Mouse (Mus musculus) forebrain, embryonic 16.5 days (tissue): Measurements from ENCODE around the gene Pou1f1. TPM values are rescaled to one million over a fixed set of nuclear protein-coding genes. Genes with fewer than 3 reads are reported as not detected.

ENCODE experiments used
- ATAC-seq: fragments of 200-750 bp; cut with Nextera tagmentation; 2 replicates; pipeline ENCODE4 v1.8.0; 2017; ENCODE audit warnings: mild to moderate bottlenecking, moderate library complexity
- H3K27ac ChIP-seq: fragments of 300-500 bp; sonication (generic); 2 replicates; pipeline ENCODE4 v1.5.1; 2014; ENCODE audit warnings: low read length, control low read depth
- H3K27me3 ChIP-seq: fragments of 300-500 bp; sonication (generic); replicated peaks from 2 replicates; pipeline ENCODE4 v1.6.1; 2014; ENCODE audit warnings: low read length; ENCODE audit not compliant: control insufficient read depth, insufficient read depth
- H3K36me3 ChIP-seq: fragments of 300-500 bp; sonication (generic); 2 replicates; pipeline ENCODE4 v1.6.1; 2014; ENCODE audit not compliant: control insufficient read depth, insufficient read depth
- H3K4me1 ChIP-seq: fragments of 300-500 bp; sonication (generic); replicated peaks from 2 replicates; pipeline ENCODE4 v1.6.1; 2014; ENCODE audit warnings: low read length; ENCODE audit not compliant: control insufficient read depth, insufficient read depth
- H3K4me2 ChIP-seq: fragments of 300-500 bp; sonication (generic); 2 replicates; pipeline ENCODE4 v1.6.1; 2014; ENCODE audit warnings: mild to moderate bottlenecking, low read length, control low read depth
- H3K4me3 ChIP-seq: fragments of 300-500 bp; sonication (generic); replicated peaks from 2 replicates; pipeline ENCODE4 v1.5.1; 2014; ENCODE audit warnings: mild to moderate bottlenecking, low read length, control low read depth
- H3K9ac ChIP-seq: fragments of 300-500 bp; sonication (generic); replicated peaks from 2 replicates; pipeline ENCODE4 v1.6.1; 2014; ENCODE audit warnings: low read depth, low read length, control low read depth
- H3K9me3 ChIP-seq: fragments of 300-500 bp; sonication (generic); 2 replicates; pipeline ENCODE4 v1.6.1; 2016; ENCODE audit warnings: low read length; ENCODE audit not compliant: control insufficient read depth
- WGBS: fragments of 180-500 bp; shearing (Covaris S2); extraction: QIAGEN DNeasy Blood & Tissue Kit; methylation state at CpG from one replicate; pipeline ENCODE4 v1.1.7; 2014; 5-methylcytosine and 5-hydroxymethylcytosine counted together
- polyA plus RNA-seq: library from polyadenylated mRNA; unstranded; fragments of >200 nt; fragmentation: Nextera tagmentation; extraction: Ambion mirVana; gene quantifications from 2 replicates; pipeline ENCODE4 v1.2.1, GENCODE M21; 2015

The Pou1f1 gene
- not detected in 2 replicates for polyA plus RNA-seq

DNA sequence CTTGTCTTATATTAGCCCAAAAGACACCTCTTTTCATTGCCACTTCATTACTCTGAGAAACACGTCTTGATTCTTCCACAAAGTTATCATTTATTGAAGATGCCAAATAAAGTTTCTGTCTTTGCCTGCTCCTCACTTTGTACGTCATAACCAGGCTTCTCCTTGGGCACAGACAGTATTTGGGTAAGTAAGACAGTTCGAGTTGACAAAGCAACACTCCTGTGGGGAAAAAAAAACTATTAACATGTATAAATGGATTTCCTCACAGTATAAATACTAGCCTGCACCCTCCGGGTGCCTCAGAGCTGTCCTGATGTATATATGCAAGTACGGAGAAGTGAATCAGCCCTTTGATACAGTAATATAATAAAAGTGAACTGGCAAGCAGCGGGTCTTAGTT, at the start of gene Pou1f1:
Pou1f1 (plus strand) TSS at position 301 of the 400 bp plus-strand sequence.
- no peak for ATAC-seq
- no peak within 1 kb of the TSS for H3K4me2 ChIP-seq
- WGBS = 86% methylated on average over 6 of the region's 6 CpGs
- H3K9ac ChIP-seq = no peak within 1 kb of the TSS
- no peaks in the 10 kb centered on the region for H3K4me1 ChIP-seq
- no peak within 1 kb of the TSS for H3K27ac ChIP-seq
- no peak within 1 kb of the TSS for H3K4me3 ChIP-seq
- H3K36me3 ChIP-seq = no peaks in the 10 kb centered on the region
- no peaks in the 10 kb centered on the region for H3K9me3 ChIP-seq
- H3K27me3 ChIP-seq = no peaks in the 10 kb centered on the region

DNA sequence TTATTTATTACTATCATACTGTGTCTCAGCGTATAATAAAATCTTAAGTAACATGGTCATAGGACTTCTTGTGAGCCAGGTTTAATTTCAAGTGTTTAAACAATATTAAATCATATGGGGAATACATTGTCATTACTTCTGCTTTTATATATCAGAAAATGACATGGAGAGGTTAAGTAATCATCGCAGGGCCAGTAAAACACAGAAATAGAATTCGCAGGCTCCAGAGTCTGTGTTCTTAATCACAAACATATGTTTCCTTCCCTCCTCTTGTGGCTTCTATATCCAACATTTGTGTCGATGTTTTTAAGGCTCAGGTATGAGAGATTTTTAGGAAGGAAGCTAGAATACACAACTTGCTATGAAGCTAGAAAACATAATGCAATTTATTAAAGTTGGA, 49.7 kb upstream of the Pou1f1 start:
- H3K4me2 ChIP-seq = no peak overlapping the region
- no peaks in the 10 kb centered on the region for H3K36me3 ChIP-seq
- H3K27ac ChIP-seq = no peak overlapping the region
- 83% methylated on average over 4 of the region's 4 CpGs for WGBS
- no peaks in the 10 kb centered on the region for H3K9me3 ChIP-seq
- no peaks in the 10 kb centered on the region for H3K27me3 ChIP-seq
- ATAC-seq = no peak
- no peak overlapping the region for H3K9ac ChIP-seq
- no peak overlapping the region for H3K4me3 ChIP-seq
- no peaks in the 10 kb centered on the region for H3K4me1 ChIP-seq

DNA sequence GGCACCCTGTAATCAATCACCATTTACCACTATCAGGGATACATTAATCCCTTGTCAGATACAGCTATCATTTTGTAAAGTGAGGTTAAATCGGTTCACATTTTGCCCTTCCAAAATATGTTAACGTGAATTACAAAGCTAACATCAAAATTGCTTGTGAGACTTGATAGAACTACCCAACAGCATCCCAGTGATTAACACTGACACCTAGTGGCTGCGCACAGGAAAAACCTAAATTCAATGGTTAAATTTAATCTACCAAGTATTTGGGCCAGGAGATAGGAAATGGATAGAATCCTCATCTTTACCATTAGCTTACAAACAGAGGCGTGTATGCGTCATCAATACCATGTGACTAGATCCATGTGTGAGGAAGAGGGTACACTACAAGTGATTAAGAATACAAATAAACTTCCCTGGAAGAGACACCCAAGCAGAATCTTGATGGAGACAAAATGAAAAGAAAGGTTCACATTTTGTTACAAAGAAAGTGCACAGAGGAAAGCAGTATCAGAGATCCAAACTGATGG, 47.8 kb upstream of the Pou1f1 start:
- WGBS = 20% methylated on average over 5 of the region's 5 CpGs
- peak; percentile 75 for ATAC-seq
- Histone ChIP-seq H3K4me3 (no peak overlapping the region), H3K36me3 (no peaks in the 10 kb centered on the region), H3K27ac (no peak overlapping the region), H3K9me3 (no peaks in the 10 kb centered on the region), H3K4me2 (no peak overlapping the region), H3K4me1 (no peaks in the 10 kb centered on the region), H3K9ac (no peak overlapping the region), H3K27me3 (no peaks in the 10 kb centered on the region)

DNA sequence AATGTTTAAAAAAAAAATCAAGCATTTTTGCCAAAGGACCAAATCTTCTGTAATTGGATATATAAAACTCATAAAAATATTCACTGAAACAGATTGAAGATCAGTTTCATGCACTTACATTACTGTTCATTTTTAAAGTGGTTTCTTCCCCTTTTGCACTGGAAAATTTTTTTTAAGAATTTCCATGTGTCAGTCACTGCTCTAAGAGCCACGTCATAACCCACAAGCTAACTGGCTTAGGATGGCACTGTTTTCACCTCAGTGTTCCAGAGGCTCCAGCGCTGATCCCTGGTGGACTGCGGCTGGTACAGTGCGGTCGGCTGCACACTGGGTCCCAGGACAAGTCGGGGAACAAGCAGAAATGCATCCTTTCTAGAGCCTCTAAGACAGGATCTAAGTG, 34.6 kb upstream of the Pou1f1 start:
- no peaks in the 10 kb centered on the region for H3K9me3 ChIP-seq
- 89% methylated on average over 6 of the region's 6 CpGs for WGBS
- no peak overlapping the region for H3K4me3 ChIP-seq
- no peaks in the 10 kb centered on the region for H3K36me3 ChIP-seq
- H3K4me2 ChIP-seq = no peak overlapping the region
- H3K27me3 ChIP-seq = no peaks in the 10 kb centered on the region
- no peak overlapping the region for H3K9ac ChIP-seq
- no peak overlapping the region for H3K27ac ChIP-seq
- H3K4me1 ChIP-seq = no peaks in the 10 kb centered on the region
- ATAC-seq = no peak

DNA sequence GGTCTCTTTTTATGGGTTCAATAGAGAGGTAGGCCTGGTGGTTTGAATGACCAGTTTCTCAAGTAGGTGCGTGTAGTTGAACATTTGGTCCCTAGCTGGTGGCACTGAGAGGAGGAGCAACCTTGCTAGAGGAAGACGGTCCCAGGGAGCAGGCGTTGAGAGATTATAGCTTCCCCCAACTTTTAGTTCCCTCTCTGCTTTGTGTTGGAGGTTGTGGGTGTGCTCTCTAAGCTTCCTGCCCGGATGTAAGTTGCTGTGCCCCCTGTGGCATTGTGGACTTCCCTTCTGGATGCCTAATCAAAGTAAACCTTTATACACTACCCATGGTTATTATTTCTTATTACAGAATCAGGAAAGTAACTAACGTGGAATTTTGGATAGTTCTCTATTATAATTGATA, 24.3 kb upstream of the Pou1f1 start:
- H3K27me3 ChIP-seq = no peaks in the 10 kb centered on the region
- H3K36me3 ChIP-seq = no peaks in the 10 kb centered on the region
- no peak overlapping the region for H3K9ac ChIP-seq
- WGBS = 81% methylated on average over 5 of the region's 5 CpGs
- no peak overlapping the region for H3K4me3 ChIP-seq
- no peak overlapping the region for H3K4me2 ChIP-seq
- no peaks in the 10 kb centered on the region for H3K4me1 ChIP-seq
- no peaks in the 10 kb centered on the region for H3K9me3 ChIP-seq
- H3K27ac ChIP-seq = no peak overlapping the region
- no peak for ATAC-seq

DNA sequence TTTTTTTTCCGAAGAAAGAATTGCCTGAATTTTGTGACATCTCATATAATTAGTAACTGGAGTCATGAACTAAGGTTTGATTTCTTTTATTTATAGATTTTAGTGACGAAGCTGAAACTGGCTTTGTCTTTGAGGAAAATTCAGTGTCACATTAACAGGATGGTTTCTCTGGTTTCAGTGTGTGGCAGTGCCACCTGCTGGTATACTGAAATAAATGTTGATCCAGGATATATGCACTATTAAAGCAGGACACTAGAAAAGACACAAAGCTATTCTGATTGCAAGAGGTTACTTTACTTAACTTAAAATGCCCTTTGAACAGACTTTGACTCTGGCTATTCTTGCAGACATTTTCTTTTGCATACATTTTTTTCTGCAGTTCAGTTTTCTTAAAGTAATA, 23.3 kb upstream of the Pou1f1 start:
- 39% methylated on average over 2 of the region's 2 CpGs for WGBS
- ATAC-seq = peak; percentile 80
- no peak overlapping the region for H3K4me2 ChIP-seq

DNA sequence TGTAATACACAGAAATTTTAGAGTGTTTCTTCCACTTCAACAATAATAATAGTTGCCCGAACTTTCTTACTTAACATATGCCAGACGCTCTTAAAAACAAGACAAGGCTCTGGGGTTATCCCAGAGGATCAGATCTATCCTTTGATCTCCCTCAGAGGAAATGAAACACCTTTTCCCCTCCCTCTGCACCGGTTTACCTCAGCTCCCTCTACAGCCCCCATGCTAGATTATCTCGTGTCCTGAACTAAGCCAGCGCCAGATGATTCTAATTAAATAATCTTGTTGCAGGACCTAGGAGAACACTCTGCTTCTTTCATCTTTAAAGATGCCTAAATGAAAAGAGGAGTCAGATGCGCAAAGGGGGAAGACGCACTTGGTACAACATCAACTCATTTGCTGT, 6.1 kb upstream of the Pou1f1 start:
- H3K4me3 ChIP-seq = no peak overlapping the region
- no peaks in the 10 kb centered on the region for H3K9me3 ChIP-seq
- H3K4me2 ChIP-seq = no peak overlapping the region
- no peak overlapping the region for H3K9ac ChIP-seq
- no peak overlapping the region for H3K27ac ChIP-seq
- no peaks in the 10 kb centered on the region for H3K36me3 ChIP-seq
- no peaks in the 10 kb centered on the region for H3K27me3 ChIP-seq
- H3K4me1 ChIP-seq = no peaks in the 10 kb centered on the region
- no peak for ATAC-seq
- WGBS = 73% methylated on average over 7 of the region's 7 CpGs

More for the DNA sequence above, 23.3 kb upstream of the Pou1f1 start:
- no peak overlapping the region for H3K9ac ChIP-seq
- H3K4me1 ChIP-seq = no peaks in the 10 kb centered on the region
- H3K9me3 ChIP-seq = no peaks in the 10 kb centered on the region
- H3K27me3 ChIP-seq = no peaks in the 10 kb centered on the region
- no peak overlapping the region for H3K4me3 ChIP-seq
- H3K36me3 ChIP-seq = no peaks in the 10 kb centered on the region
- H3K27ac ChIP-seq = no peak overlapping the region

DNA sequence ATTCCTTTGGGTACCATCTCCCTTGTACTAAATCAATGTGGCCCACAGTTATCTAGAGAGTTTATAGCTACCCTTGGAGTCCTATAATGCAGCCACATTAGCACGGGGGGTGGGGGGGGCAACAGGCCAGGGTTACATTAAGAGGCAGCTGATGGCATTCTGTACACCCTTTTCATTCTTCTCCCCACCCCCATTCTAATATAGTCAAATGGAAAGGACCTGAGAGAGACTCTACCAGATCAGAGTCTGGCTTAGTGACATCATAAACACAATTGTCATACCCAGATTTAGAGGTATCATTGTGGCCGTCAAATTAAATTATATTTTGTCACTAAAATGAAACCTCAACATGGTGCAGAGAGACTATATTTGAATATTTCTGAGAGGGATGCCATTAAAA, 5.7 kb downstream of the Pou1f1 start:
- no peak for ATAC-seq
- H3K9me3 ChIP-seq = no peaks in the 10 kb centered on the region
- WGBS = 80% methylated on average over 2 of the region's 2 CpGs

DNA sequence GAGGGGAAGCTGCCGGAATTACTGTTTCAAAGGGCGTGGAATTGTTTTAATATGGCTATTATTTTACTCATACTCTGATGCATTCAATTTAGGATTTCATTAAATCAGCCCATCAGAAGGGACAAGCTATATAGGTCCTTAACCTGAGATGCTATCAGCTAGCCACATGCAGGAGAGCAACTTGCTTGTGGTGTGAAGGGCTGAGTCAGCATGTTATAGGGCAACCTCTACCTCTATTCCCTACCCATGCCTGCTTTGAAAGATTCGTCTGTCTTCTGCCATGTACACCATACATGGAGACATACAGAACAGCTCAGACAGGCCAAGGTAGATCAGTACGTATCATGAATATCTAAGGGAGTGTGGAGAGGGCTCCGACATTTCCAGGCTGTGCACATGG, 6.4 kb downstream of the Pou1f1 start:
- no peaks in the 10 kb centered on the region for H3K9me3 ChIP-seq
- H3K4me2 ChIP-seq = no peak overlapping the region
- no peak for ATAC-seq
- no peak overlapping the region for H3K27ac ChIP-seq
- WGBS = 87% methylated on average over 5 of the region's 5 CpGs
- H3K9ac ChIP-seq = no peak overlapping the region
- H3K27me3 ChIP-seq = no peaks in the 10 kb centered on the region
- no peaks in the 10 kb centered on the region for H3K36me3 ChIP-seq
- H3K4me3 ChIP-seq = no peak overlapping the region
- H3K4me1 ChIP-seq = no peaks in the 10 kb centered on the region

More for the DNA sequence above, 5.7 kb downstream of the Pou1f1 start:
- H3K4me3 ChIP-seq = no peak overlapping the region
- H3K27me3 ChIP-seq = no peaks in the 10 kb centered on the region
- no peak overlapping the region for H3K27ac ChIP-seq
- H3K4me1 ChIP-seq = no peaks in the 10 kb centered on the region
- no peak overlapping the region for H3K4me2 ChIP-seq
- H3K36me3 ChIP-seq = no peaks in the 10 kb centered on the region
- no peak overlapping the region for H3K9ac ChIP-seq

DNA sequence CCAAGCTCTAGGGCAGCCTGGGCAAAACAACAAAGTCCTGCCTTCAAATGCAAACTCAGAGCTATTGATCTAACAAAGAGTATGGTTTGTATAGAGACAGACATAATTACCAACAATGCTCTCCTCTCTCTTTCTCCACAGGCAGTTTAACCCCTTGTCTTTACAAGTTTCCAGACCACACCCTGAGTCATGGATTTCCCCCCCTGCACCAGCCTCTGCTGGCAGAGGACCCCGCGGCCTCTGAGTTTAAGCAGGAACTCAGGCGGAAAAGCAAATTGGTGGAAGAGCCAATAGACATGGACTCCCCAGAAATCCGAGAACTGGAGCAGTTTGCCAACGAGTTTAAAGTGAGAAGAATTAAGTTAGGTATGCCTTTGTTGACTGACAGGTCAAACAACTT, 9.3 kb downstream of the Pou1f1 start:
- Histone ChIP-seq H3K9me3 (no peaks in the 10 kb centered on the region), H3K4me1 (no peaks in the 10 kb centered on the region), H3K27ac (no peak overlapping the region), H3K27me3 (no peaks in the 10 kb centered on the region), H3K36me3 (no peaks in the 10 kb centered on the region), H3K9ac (no peak overlapping the region), H3K4me2 (no peak overlapping the region), H3K4me3 (no peak overlapping the region)
- ATAC-seq = no peak
- 4% methylated on average over 5 of the region's 5 CpGs for WGBS
